Mouse (Mus musculus) adrenal gland, postnatal 4 days (tissue): ENCODE results near the gene Capn6. TPM values are rescaled to one million over a fixed set of nuclear protein-coding genes. Genes with fewer than 3 reads are reported as not detected.

ENCODE experiments used
- DNase-seq, 2 experiments: peaks; one replicate each; pipeline ENCODE4 v3.0.0; 2021 to 2022; ENCODE audit warnings: low spot score in 2 of 2, mixed read lengths in 2 of 2
- long read RNA-seq, 2 experiments: library from polyadenylated mRNA; stranded (forward); transcript quantifications; one replicate each; pipeline ENCODE4 v2.0.0; 2021
- microRNA-seq: library from miRNA; unstranded; fragments of <30 nt; microRNA quantifications from one replicate; pipeline ENCODE4 v1.2.0, GENCODE M21; 2021
- total RNA-seq, 2 experiments: library from RNA; stranded (reverse); gene quantifications; 2 replicates each; pipeline ENCODE4 v1.2.3; 2021

Gene Capn6
- 10 to 100 TPM; 20.5 to 20.8 TPM for total RNA-seq
- long read RNA-seq, experiment 1, transcript Capn6-201 (13 exons, 3,561 nt), result major isoform, 5 of 6 reads
- long read RNA-seq, experiment 1, partial matches to known transcripts, result 1 of 6 reads
- long read RNA-seq, experiment 1, other reads (novel, unspliced or antisense), result 0 of 6 reads
- long read RNA-seq, experiment 2, transcript Capn6-201 (13 exons, 3,561 nt), result major isoform, 20 of 24 reads
- long read RNA-seq, experiment 2, partial matches to known transcripts, result 3 of 24 reads
- long read RNA-seq, experiment 2, other reads (novel, unspliced or antisense), result 1 of 24 reads

DNA sequence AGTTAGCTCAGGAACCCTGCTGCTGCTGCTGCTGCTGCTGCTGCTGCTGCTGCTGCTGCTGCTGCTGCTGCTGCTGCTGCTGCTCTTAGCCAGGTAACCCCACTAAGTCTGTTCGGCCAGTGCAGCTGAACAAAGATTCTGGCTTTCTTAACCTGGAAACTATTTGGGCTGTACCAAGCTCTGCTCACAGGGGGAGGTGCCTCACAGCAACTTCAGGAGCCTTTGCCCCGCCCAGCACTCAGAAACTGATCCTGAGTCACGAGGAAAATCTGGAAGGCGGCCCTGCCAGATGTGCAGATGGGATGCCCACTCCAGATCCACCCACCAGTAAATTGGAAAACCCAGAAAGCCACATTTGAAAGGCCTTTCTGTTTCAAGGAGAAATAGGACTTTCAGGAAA lies at the start of gene Capn6:
TSS of gene Capn6 (minus strand) at position 203 of the 400 bp plus-strand sequence.
- no peak for DNase-seq

GRCm38 (mm10) chrX:143867129-143867664 lies 40.0 kb upstream of the Capn6 start:
- DNase-seq, result no peak

DNA sequence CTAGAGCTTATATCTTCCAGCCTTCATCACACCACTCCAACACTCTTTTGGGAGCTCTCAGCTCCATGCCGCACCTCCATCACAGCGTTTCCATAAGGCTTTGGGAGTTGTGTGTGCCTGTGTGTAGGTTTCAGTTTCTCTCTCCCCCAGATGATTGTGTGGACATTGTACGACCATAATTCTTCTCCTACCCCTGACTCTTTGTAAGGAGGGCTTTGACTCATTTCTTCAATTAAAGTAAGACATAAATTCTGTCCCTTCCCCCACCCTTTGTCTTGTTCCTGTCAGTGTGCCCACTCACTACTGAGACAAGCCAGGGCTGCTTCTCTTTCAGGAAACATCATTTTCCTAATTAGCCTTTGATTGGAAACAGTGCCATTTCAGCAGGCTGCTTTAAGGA lies 24.1 kb upstream of the Capn6 start:
- DNase-seq, result no peak

DNA sequence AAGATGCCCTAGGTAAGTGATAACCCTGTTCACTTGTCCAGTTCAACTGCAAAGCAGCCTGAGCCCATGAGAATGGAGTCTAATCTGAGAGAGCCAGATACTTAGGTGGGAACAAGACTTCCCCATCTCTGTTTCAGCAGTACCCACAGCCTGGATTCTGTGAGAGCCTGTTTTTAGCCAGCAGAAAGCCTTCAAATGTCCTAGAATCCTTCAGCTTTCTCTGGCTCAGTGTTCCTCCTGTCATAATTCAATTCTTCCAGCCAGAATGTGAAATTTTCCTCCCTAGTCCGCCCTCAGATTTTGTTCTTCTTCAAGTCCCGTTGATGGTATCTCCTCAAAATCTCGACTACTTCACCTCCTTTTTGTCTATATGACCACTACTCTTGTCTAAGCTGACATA lies 22.8 kb upstream of the Capn6 start:
- no peak for DNase-seq

- no peak for DNase-seq
These were observed 19.4 kb upstream of the Capn6 start for GRCm38 (mm10) chrX:143846637-143847036.

DNA sequence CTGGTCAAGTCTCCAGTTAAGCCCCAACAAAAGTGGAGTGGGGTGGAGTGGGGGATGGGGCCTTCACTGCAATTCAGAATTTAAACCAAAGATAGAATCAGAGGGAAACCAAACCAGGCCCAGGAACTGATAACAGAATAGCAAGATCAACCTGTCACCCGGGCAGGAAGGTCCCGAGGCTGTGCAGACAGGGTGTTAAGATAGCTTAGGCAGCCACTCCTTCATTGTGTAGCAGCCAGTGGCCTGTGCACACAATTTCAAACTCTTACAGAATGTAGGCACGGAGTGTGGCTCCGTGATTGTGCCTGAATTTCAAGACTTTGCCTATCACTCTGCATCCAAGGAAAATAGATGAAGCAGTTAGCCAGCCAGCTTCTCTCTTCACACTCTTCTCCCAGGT lies 693 bp downstream of the Capn6 start:
- no peak for DNase-seq

DNA sequence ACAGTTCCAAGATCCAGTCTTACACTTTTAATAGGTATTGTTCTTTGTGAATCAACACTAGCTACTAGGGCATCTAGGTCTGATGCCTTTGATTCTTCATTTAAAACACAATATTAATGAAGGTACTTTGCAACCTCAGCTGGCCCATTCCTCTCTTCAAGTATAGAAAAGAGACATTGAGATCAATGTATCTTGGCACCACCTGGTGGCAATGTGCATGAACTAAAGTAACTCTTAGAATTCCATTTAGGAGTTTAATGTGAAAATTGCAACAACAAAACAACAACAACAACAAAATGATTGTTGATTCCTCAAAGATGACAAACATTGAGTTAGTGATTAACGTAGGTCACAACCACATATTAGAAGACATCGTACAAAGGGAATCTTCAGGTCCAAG lies 8.3 kb downstream of the Capn6 start:
- DNase-seq, result no peak

DNA sequence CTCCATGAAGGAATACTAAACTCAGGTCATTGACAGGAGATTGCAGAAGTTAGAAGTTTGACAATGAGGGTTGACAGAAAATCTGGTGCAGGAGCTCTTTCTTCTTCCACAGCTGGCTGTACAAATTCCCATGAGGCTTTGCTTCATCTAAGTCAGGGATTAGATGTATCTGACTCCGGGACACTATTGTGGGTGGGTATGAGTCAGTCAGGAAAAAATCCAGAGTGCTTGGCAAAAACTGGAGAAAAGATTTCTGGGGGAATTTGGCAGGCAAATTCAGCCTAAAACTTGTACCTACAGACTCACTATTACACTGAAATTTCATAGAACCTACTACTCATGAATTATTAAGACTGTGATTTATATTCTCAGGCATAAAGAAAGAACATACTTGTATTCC lies 11.3 kb downstream of the Capn6 start:
- DNase-seq, result no peak

DNA sequence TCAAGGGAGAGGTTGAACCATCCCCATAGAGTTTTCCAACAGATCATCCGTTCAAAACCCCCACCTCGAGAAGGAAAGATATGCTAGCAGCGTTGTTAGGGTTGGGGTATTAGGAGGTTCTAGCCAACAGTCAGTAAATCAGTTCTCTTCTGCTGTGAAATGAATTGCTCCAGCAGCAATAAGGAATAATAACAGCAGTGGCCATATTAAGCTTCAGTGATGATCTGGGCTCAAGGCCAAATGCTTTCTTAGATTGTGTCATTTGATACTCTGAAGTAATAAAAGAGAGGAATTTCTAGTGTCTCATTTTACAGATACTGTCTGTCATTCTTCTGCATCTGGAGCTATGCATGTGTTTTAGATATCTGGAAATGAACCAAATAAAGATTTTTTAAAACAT lies 64.7 kb downstream of the Capn6 start:
- no peak for DNase-seq

Small RNAs within 50 kb of the gene (microRNA-seq; reads per million reads assigned to microRNA genes)
- gene Gm47298, result not detected

Other genes starting within 250 kb of the Capn6 start
- gene Dcx, start 105.9 kb upstream of the Capn6 start, total RNA-seq, result 10 to 100 TPM in 1 of 2 experiments, 1 to 10 TPM in 1; 8.7 to 13.4 TPM